ENCODE assay signal across 10 mouse cellular contexts in genomic region chr5:127577419-127577818, GRCm38 (mm10). TPM values are rescaled to one million over a fixed set of nuclear protein-coding genes. Genes with fewer than 3 reads are reported as not detected.
A peak's percentile ranks its signal among the peaks of the same experiment; 100 is the strongest.
DNase-seq lines count a peak whose midpoint lies in the region; ATAC-seq and TF ChIP-seq lines count a peak whose summit lies in the region.
"Had no signal": no experiment of that assay in that cellular context is flagged by ENCODE, and none has a peak within 500 bp of the region (broad histone marks: within the 10 kb centered on the region; RNA-seq: fewer than 3 reads in every experiment).

No protein-coding gene starts in this region.

- H3K27me3 ChIP-seq in hindbrain, embryonic 11.5 days (ENCODE audit: control insufficient read depth, insufficient read depth, low read length): no peaks in the 10 kb centered on the region
- no peaks in the 10 kb centered on the region for H3K27me3 ChIP-seq in hindbrain, embryonic 14.5 days (ENCODE audit: control insufficient read depth, insufficient read depth, low read length)
- H3K27me3 ChIP-seq in midbrain, postnatal 0 days (ENCODE audit: insufficient read depth, low read length): 0 out of 2 replicates have a peak, but pooled peaks cover 3% of the 10 kb centered on the region

- H3K27ac ChIP-seq in hindbrain, embryonic 11.5 days (ENCODE audit: low read depth, low read length): no peak overlapping the region
- no peak overlapping the region for H3K27ac ChIP-seq in hindbrain, embryonic 14.5 days
- no peak overlapping the region for H3K27ac ChIP-seq in midbrain, postnatal 0 days (ENCODE audit: low read depth, low read length)

- peak; percentile 51 for DNase-seq in hindbrain, embryonic 11.5 days (ENCODE audit: low spot score)
- no peak for DNase-seq in hindbrain, embryonic 14.5 days (ENCODE audit: low spot score)
- peak; percentile 31 for DNase-seq in right cerebral cortex, adult 18-20 months
- DNase-seq in right cerebral cortex, postnatal 36 days (ENCODE audit: low spot score in 2 of 2): no peak
- DNase-seq in cerebellum, adult 9-10 months: peak; percentile 52
- DNase-seq in midbrain, postnatal 0 days (ENCODE audit: low spot score): peak; percentile 17
- DNase-seq in frontal cortex, postnatal 14 days (ENCODE audit: low spot score in 2 of 2): no peak
- no peak for DNase-seq in adrenal gland, adult 8-10 months
- DNase-seq: kidney, postnatal 25 days had no signal

- H3K36me3 ChIP-seq in hindbrain, embryonic 11.5 days (ENCODE audit: control insufficient read depth, insufficient read depth, low read length): no peaks in the 10 kb centered on the region
- no peaks in the 10 kb centered on the region for H3K36me3 ChIP-seq in hindbrain, embryonic 14.5 days (replicated peaks; ENCODE audit: control insufficient read depth, insufficient read depth)
- H3K36me3 ChIP-seq in midbrain, postnatal 0 days (ENCODE audit: insufficient read depth, low read length): no peaks in the 10 kb centered on the region

- ATAC-seq in hindbrain, embryonic 11.5 days (ENCODE audit: low FRiP score): no peak
- no peak for ATAC-seq in hindbrain, embryonic 14.5 days (ENCODE audit: low FRiP score)
- ATAC-seq in midbrain, postnatal 0 days (ENCODE audit: low FRiP score): no peak

- H3K9me3 ChIP-seq in hindbrain, embryonic 11.5 days (ENCODE audit: control insufficient read depth, low read length): no peaks in the 10 kb centered on the region
- H3K9me3 ChIP-seq in hindbrain, embryonic 14.5 days (ENCODE audit: control insufficient read depth, low read length): no peaks in the 10 kb centered on the region
- no peaks in the 10 kb centered on the region for H3K9me3 ChIP-seq in midbrain, postnatal 0 days (ENCODE audit: low read length)

- no peaks in the 10 kb centered on the region for H3K4me1 ChIP-seq in hindbrain, embryonic 11.5 days (replicated peaks; ENCODE audit: control insufficient read depth, insufficient read depth, low read length)
- H3K4me1 ChIP-seq in hindbrain, embryonic 14.5 days (replicated peaks; ENCODE audit: control insufficient read depth, insufficient read depth, low read length): no peaks in the 10 kb centered on the region
- no peaks in the 10 kb centered on the region for H3K4me1 ChIP-seq in midbrain, postnatal 0 days (ENCODE audit: insufficient read depth, low read length)

- H3K4me3 ChIP-seq in hindbrain, embryonic 11.5 days (ENCODE audit: low read depth, low read length): no peak overlapping the region
- H3K4me3 ChIP-seq in hindbrain, embryonic 14.5 days (replicated peaks; ENCODE audit: low read length): no peak overlapping the region
- H3K4me3 ChIP-seq in midbrain, postnatal 0 days (ENCODE audit: low read depth, low read length): no peak overlapping the region

- H3K4me2 ChIP-seq in hindbrain, embryonic 11.5 days (replicated peaks; ENCODE audit: low read depth, low read length): no peak overlapping the region
- no peak overlapping the region for H3K4me2 ChIP-seq in hindbrain, embryonic 14.5 days (replicated peaks)
- H3K4me2 ChIP-seq in midbrain, postnatal 0 days (ENCODE audit: low read depth, low read length, poor library complexity, severe bottlenecking): no peak overlapping the region
- H3K4me2 ChIP-seq: heart, embryonic 11.5 days had no signal

- H3K9ac ChIP-seq in hindbrain, embryonic 11.5 days (ENCODE audit: low read depth, low read length): no peak overlapping the region
- H3K9ac ChIP-seq in hindbrain, embryonic 14.5 days: no peak overlapping the region
- H3K9ac ChIP-seq in midbrain, postnatal 0 days (replicated peaks; ENCODE audit: low read length, poor library complexity, severe bottlenecking): no peak overlapping the region

- peak; percentile 63 for TF ChIP-seq CTCF in midbrain, postnatal 0 days (IDR thresholded peaks at IDR 0.05)

- 59% methylated on average over 8 of the region's 8 CpGs for WGBS in hindbrain, embryonic 11.5 days
- 59% methylated on average over 8 of the region's 8 CpGs for WGBS in hindbrain, embryonic 14.5 days
- 58% methylated on average over 8 of the region's 8 CpGs for WGBS in midbrain, postnatal 0 days

RNA-seq across cellular contexts. Expression of gene Glt1d1, which starts 54.6 kb away (rescaled TPM):
- 0.61 and 0.88 TPM in 2 replicates for polyA plus RNA-seq in hindbrain, embryonic 11.5 days (2014; fragmentation: Nextera tagmentation; extraction: Ambion mirVana)
- 1.3 and 1.7 TPM in 2 replicates for polyA plus RNA-seq in hindbrain, embryonic 14.5 days (2014; fragmentation: Nextera tagmentation; extraction: Ambion mirVana)
- 9.6 and 12.8 TPM in 2 replicates for total RNA-seq in midbrain, postnatal 0 days (2014; rRNA removed)
- 1.3 and 1.7 TPM in 2 replicates for polyA plus RNA-seq in midbrain, postnatal 0 days (2015; fragmentation: Nextera tagmentation; extraction: Ambion mirVana)
- total RNA-seq in adrenal gland, adult 8-10 months (2022): 1 to 10 TPM in 1 of 4 experiments, under 1 TPM in 3; 0.46 to 3.1 (median 0.55) TPM

RNA-seq across cellular contexts. Expression of gene Slc15a4, which starts 55.3 kb away (rescaled TPM):
- polyA plus RNA-seq in hindbrain, embryonic 11.5 days (2014; fragmentation: Nextera tagmentation; extraction: Ambion mirVana): 22.2 and 22.9 TPM in 2 replicates
- polyA plus RNA-seq in hindbrain, embryonic 14.5 days (2014; fragmentation: Nextera tagmentation; extraction: Ambion mirVana): 22.2 and 34.7 TPM in 2 replicates
- total RNA-seq in midbrain, postnatal 0 days (2014; rRNA removed): 34.4 and 39.1 TPM in 2 replicates
- 16.2 and 17.7 TPM in 2 replicates for polyA plus RNA-seq in midbrain, postnatal 0 days (2015; fragmentation: Nextera tagmentation; extraction: Ambion mirVana)
- total RNA-seq in adrenal gland, adult 8-10 months (2022): 10 to 100 TPM; 16.9 to 20.0 (median 19.1) TPM

Comparison
In these comparisons a context has a peak if more than half of its experiments do, and no peak if none do; other contexts are left out.
1. DNase-seq: peak in hindbrain, embryonic 11.5 days (single experiment), right cerebral cortex, adult 18-20 months (single experiment), cerebellum, adult 9-10 months (single experiment) and midbrain, postnatal 0 days (single experiment); none in hindbrain, embryonic 14.5 days (single experiment), right cerebral cortex, postnatal 36 days (0 of 2), frontal cortex, postnatal 14 days (0 of 2) and adrenal gland, adult 8-10 months (single experiment).